Mouse (Mus musculus): ENCODE measurements around the gene Slpi. TPM values are rescaled to one million over a fixed set of nuclear protein-coding genes. Genes with fewer than 3 reads are reported as not detected.

The Slpi gene
- polyA plus RNA-seq, 1 experiment from 2014 or later, result 0.31 TPM

DNA sequence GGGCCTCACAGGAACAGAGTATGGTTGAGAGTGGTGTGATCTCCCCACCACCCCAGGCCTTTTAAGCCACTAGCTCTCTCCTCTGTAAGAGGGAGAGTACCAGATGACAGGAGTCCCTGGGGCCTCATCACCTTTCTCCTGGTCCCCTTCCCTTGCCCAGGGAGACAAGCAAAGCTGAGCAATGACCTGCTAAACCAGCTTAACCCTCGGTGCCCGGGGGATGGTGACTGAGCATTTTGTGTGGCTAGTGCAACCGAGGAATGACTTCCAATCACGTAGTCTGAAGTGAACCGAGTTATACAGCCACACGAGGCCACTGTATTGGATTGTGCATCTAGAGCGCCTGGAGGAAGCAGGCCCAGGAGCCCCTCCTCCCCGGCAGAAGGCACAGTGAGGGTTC lies 35.5 kb upstream of the Slpi start:
- H3K9me3 ChIP-seq (ENCODE audit: control insufficient read depth, low read length), result no peaks in the 10 kb centered on the region
- no peak overlapping the region for H3K4me2 ChIP-seq (ENCODE audit: low read depth, low read length, severe bottlenecking)
- DNase-seq (ENCODE audit: low spot score), result no peak
- 88% methylated on average over 8 of the region's 8 CpGs for WGBS
- H3K4me3 ChIP-seq (ENCODE audit: low read depth, low read length), result no peak overlapping the region
- no peak overlapping the region for H3K27ac ChIP-seq (ENCODE audit: low read depth, low read length)
- no peak overlapping the region for H3K9ac ChIP-seq (ENCODE audit: low read length)
- H3K27me3 ChIP-seq (ENCODE audit: control insufficient read depth, insufficient read depth, low read length), result no peaks in the 10 kb centered on the region
- H3K4me1 ChIP-seq (replicated peaks; ENCODE audit: control insufficient read depth, insufficient read depth, low read length), result 0 out of 2 replicates have a peak, but pooled peaks cover 4% of the 10 kb centered on the region
- no peak for ATAC-seq (replicated peaks; ENCODE audit: low FRiP score)
- H3K36me3 ChIP-seq (ENCODE audit: control insufficient read depth, insufficient read depth, low read length), result no peaks in the 10 kb centered on the region

DNA sequence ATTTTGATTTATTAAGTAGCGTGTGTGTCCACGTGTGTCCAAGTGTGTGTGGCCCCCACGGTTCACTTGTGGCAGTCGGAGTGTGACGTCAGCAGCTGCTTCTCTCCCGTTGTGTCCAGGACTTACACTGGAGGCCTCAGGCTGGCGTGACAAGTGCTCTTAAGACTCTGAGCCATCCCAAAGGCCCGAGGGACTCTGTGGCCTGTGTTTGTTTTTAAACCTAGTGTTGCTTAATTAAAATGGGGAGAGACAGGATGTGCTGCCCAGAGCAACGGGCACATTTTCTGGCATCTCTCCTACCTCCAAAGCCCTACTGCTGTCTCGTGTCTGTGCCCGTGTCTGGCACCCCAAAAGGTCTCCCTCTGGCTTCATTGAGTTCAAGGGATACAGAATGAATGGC lies 34.6 kb upstream of the Slpi start:
- ATAC-seq (replicated peaks; ENCODE audit: low FRiP score), result no peak
- no peak overlapping the region for H3K4me2 ChIP-seq (ENCODE audit: low read depth, low read length, severe bottlenecking)
- no peaks in the 10 kb centered on the region for H3K9me3 ChIP-seq (ENCODE audit: control insufficient read depth, low read length)
- H3K9ac ChIP-seq (ENCODE audit: low read length), result no peak overlapping the region
- H3K36me3 ChIP-seq (ENCODE audit: control insufficient read depth, insufficient read depth, low read length), result no peaks in the 10 kb centered on the region
- 90% methylated on average over 11 of the region's 11 CpGs for WGBS
- no peaks in the 10 kb centered on the region for H3K27me3 ChIP-seq (ENCODE audit: control insufficient read depth, insufficient read depth, low read length)
- no peak overlapping the region for H3K4me3 ChIP-seq (ENCODE audit: low read depth, low read length)
- DNase-seq (ENCODE audit: low spot score), result no peak
- H3K4me1 ChIP-seq (replicated peaks; ENCODE audit: control insufficient read depth, insufficient read depth, low read length), result no peaks in the 10 kb centered on the region
- H3K27ac ChIP-seq (ENCODE audit: low read depth, low read length), result no peak overlapping the region

DNA sequence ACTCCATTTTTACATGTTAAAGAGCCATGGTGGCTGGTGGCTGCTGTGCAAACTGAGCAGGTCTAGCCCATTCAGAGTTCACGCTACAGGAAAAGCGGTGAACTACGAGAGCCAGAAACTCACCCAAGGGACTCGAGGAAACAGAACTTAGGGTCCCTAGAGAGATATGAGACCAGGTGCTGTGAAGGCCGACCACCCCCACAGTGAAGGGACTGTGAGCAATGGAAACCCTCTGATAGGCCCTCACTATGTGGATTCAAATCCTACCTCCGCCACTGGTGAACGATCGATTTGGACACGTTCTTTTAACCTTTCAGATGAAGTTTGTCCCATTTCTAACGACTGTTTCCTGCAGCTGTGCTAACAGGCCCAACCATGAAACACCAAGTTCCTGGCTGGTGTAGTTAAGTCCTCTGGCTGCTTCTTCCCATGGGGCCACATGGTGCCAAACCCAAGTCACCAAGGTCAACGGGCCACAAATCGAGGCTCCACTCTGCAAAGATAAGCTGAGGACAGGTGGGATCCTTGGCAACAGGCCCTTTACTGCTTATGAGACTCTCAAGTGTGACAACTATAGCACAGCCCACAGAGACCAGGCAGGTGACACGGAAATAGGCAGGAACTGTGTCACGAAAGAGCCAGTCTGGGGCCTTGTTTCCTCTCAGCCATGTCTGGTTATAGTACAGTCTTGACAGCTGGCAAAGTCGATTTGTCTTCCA lies 33.9 kb upstream of the Slpi start:
- no peak for ATAC-seq (replicated peaks; ENCODE audit: low FRiP score)
- Histone ChIP-seq H3K36me3 (ENCODE audit: control insufficient read depth, insufficient read depth, low read length) (no peaks in the 10 kb centered on the region), H3K4me1 (replicated peaks; ENCODE audit: control insufficient read depth, insufficient read depth, low read length) (no peaks in the 10 kb centered on the region), H3K4me3 (ENCODE audit: low read depth, low read length) (no peak overlapping the region), H3K27me3 (ENCODE audit: control insufficient read depth, insufficient read depth, low read length) (no peaks in the 10 kb centered on the region), H3K9me3 (ENCODE audit: control insufficient read depth, low read length) (no peaks in the 10 kb centered on the region), H3K4me2 (ENCODE audit: low read depth, low read length, severe bottlenecking) (no peak overlapping the region), H3K27ac (ENCODE audit: low read depth, low read length) (no peak overlapping the region), H3K9ac (ENCODE audit: low read length) (no peak overlapping the region)
- DNase-seq (ENCODE audit: low spot score), result no peak
- WGBS, result 91% methylated on average over 15 of the region's 15 CpGs

DNA sequence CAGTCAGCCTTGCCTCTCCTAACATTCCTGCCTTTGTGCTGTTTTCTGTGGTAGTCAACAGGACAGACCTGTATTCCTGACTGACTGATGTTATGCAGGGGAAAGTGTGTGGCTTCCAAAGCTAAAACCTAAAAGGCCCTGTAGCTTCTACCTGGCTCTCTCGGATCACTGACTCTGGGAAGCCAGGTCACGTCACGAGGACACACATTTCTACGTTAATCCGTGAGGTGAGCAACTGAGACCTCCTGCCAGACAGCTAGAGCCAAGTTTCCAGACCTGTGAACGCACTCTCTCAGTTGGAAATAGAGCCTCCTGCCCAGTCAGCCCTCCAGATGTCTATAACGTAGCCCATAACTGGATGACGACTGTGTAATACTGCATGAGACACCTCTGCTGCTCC lies 33.1 kb upstream of the Slpi start:
- 90% methylated on average over 8 of the region's 8 CpGs for WGBS
- no peak for ATAC-seq (replicated peaks; ENCODE audit: low FRiP score)

DNA sequence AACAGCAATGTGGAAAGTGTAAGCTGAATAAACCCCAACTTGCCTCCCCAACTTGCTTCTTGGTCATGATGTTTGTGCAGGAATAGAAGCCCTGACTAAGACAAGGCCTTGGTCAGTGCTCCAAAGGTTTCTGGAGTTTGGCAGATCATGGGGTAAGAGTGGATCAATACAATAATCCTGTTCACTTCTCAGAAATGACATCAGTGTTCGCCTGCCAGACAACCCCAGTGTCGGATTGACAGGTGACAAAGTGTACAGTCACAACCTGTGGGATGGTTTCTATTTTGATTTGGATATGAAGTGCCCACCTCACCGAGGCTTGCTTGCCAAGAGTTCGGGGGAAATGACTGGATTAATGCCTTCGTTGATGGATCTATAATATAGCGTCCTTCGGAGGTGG lies 32.4 kb upstream of the Slpi start:
- no peak for DNase-seq (ENCODE audit: low spot score)
- Histone ChIP-seq H3K9ac (ENCODE audit: low read length) (no peak overlapping the region), H3K9me3 (ENCODE audit: control insufficient read depth, low read length) (no peaks in the 10 kb centered on the region), H3K4me2 (ENCODE audit: low read depth, low read length, severe bottlenecking) (no peak overlapping the region), H3K36me3 (ENCODE audit: control insufficient read depth, insufficient read depth, low read length) (no peaks in the 10 kb centered on the region), H3K4me1 (replicated peaks; ENCODE audit: control insufficient read depth, insufficient read depth, low read length) (no peaks in the 10 kb centered on the region), H3K27me3 (ENCODE audit: control insufficient read depth, insufficient read depth, low read length) (no peaks in the 10 kb centered on the region), H3K4me3 (ENCODE audit: low read depth, low read length) (no peak overlapping the region), H3K27ac (ENCODE audit: low read depth, low read length) (no peak overlapping the region)
- WGBS, result 89% methylated on average over 7 of the region's 7 CpGs
- ATAC-seq (replicated peaks; ENCODE audit: low FRiP score), result no peak

More for the DNA sequence above, 33.1 kb upstream of the Slpi start:
- no peak for DNase-seq (ENCODE audit: low spot score)
- H3K9me3 ChIP-seq (ENCODE audit: control insufficient read depth, low read length), result no peaks in the 10 kb centered on the region
- H3K4me1 ChIP-seq (replicated peaks; ENCODE audit: control insufficient read depth, insufficient read depth, low read length), result no peaks in the 10 kb centered on the region
- no peak overlapping the region for H3K4me2 ChIP-seq (ENCODE audit: low read depth, low read length, severe bottlenecking)
- H3K4me3 ChIP-seq (ENCODE audit: low read depth, low read length), result no peak overlapping the region
- H3K27ac ChIP-seq (ENCODE audit: low read depth, low read length), result no peak overlapping the region
- H3K9ac ChIP-seq (ENCODE audit: low read length), result no peak overlapping the region
- H3K36me3 ChIP-seq (ENCODE audit: control insufficient read depth, insufficient read depth, low read length), result no peaks in the 10 kb centered on the region
- no peaks in the 10 kb centered on the region for H3K27me3 ChIP-seq (ENCODE audit: control insufficient read depth, insufficient read depth, low read length)

DNA sequence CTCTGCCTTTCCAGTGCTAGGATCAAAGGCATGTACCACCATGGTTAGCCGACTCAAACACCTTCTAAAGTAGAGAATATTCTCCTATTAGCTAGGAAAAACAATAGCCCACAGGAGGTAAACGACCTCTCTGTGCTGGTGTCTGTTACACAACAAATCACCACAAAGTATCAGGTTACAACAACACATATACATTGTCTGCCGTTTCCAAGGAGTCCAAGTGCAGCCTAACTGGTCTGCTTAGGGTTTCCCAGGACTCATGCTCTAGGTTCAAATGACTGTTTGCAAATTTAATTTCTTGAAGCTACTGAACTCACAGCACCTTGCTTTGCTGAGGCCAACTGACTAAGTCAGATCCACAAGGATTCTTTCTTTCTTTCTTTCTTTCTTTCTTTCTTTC lies 30.6 kb upstream of the Slpi start:
- Histone ChIP-seq H3K4me2 (ENCODE audit: low read depth, low read length, severe bottlenecking) (no peak overlapping the region), H3K4me3 (ENCODE audit: low read depth, low read length) (no peak overlapping the region), H3K9me3 (ENCODE audit: control insufficient read depth, low read length) (no peaks in the 10 kb centered on the region), H3K27me3 (ENCODE audit: control insufficient read depth, insufficient read depth, low read length) (no peaks in the 10 kb centered on the region), H3K4me1 (replicated peaks; ENCODE audit: control insufficient read depth, insufficient read depth, low read length) (no peaks in the 10 kb centered on the region), H3K9ac (ENCODE audit: low read length) (no peak overlapping the region), H3K27ac (ENCODE audit: low read depth, low read length) (no peak overlapping the region), H3K36me3 (ENCODE audit: control insufficient read depth, insufficient read depth, low read length) (no peaks in the 10 kb centered on the region)
- DNase-seq (ENCODE audit: low spot score), result no peak
- 10% methylated on average over 3 of the region's 3 CpGs for WGBS
- no peak for ATAC-seq (replicated peaks; ENCODE audit: low FRiP score)

DNA sequence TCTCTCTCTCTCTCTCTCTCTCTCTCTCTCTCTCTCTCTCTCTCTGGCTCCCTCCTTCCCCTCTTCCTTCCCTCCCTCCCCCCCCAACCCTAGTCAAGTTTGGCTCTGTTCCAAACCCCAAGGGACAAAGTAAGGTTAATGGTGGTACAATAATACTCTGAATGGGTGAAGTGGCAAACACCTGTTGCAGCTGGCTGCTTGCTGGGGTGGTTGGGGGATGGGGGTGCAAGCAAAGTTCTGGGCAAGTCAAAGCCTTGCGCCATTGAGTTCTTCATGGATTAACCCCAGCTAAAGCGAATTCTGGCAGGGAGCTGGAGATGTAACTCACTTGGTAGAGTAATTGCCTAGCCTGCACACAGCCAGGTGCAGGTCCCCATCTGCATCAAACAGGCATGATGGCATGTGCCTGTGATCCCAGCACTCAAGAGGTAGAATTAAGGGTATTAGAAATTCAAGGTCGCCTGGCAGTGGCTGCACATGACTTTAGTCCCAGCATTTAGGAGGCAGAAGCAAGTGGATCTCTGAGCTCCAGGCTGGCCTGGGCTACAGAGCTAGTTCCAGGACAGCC lies 29.5 kb upstream of the Slpi start:
- H3K4me2 ChIP-seq (ENCODE audit: low read depth, low read length, severe bottlenecking), result no peak overlapping the region
- 34% methylated on average over 3 of the region's 3 CpGs for WGBS
- no peaks in the 10 kb centered on the region; the same call in 1 of the 2 replicates for H3K27me3 ChIP-seq (ENCODE audit: control insufficient read depth, insufficient read depth, low read length)
- no peak overlapping the region for H3K27ac ChIP-seq (ENCODE audit: low read depth, low read length)
- H3K4me3 ChIP-seq (ENCODE audit: low read depth, low read length), result no peak overlapping the region
- no peaks in the 10 kb centered on the region for H3K9me3 ChIP-seq (ENCODE audit: control insufficient read depth, low read length)
- ATAC-seq (replicated peaks; ENCODE audit: low FRiP score), result no peak
- no peaks in the 10 kb centered on the region for H3K36me3 ChIP-seq (ENCODE audit: control insufficient read depth, insufficient read depth, low read length)
- no peak overlapping the region for H3K9ac ChIP-seq (ENCODE audit: low read length)
- no peak for DNase-seq (ENCODE audit: low spot score)
- H3K4me1 ChIP-seq (replicated peaks; ENCODE audit: control insufficient read depth, insufficient read depth, low read length), result no peaks in the 10 kb centered on the region

DNA sequence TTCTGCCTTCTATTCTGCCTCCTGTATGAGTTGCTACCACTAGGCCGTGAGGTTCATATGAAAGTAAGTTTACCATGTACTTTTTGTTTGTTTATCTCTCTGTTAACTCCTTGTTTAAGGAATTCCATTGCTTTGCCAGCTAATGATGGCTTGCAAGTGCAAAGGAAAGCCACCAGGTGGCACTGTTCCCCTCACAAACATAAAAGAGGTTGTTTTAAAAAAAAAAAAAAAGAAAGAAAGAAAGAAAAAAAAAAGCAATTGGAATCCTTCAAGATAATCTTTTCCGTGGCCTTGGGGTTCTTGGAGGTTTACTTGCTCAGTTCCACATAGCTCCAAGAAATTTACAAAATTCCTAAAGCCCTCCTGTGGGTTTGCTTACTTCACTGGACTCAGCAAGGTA lies 28.3 kb upstream of the Slpi start:
- no peak overlapping the region for H3K9ac ChIP-seq (ENCODE audit: low read length)
- H3K9me3 ChIP-seq (ENCODE audit: control insufficient read depth, low read length), result no peaks in the 10 kb centered on the region
- H3K4me3 ChIP-seq (ENCODE audit: low read depth, low read length), result no peak overlapping the region
- H3K4me2 ChIP-seq (ENCODE audit: low read depth, low read length, severe bottlenecking), result no peak overlapping the region
- no peaks in the 10 kb centered on the region; the same call in 1 of the 2 replicates for H3K27me3 ChIP-seq (ENCODE audit: control insufficient read depth, insufficient read depth, low read length)
- no peaks in the 10 kb centered on the region for H3K36me3 ChIP-seq (ENCODE audit: control insufficient read depth, insufficient read depth, low read length)
- WGBS, result 2% methylated on average over 2 of the region's 2 CpGs
- ATAC-seq (replicated peaks; ENCODE audit: low FRiP score) (no peak), DNase-seq (ENCODE audit: low spot score) (no peak)
- H3K4me1 ChIP-seq (replicated peaks; ENCODE audit: control insufficient read depth, insufficient read depth, low read length), result no peaks in the 10 kb centered on the region
- H3K27ac ChIP-seq (ENCODE audit: low read depth, low read length), result no peak overlapping the region

DNA sequence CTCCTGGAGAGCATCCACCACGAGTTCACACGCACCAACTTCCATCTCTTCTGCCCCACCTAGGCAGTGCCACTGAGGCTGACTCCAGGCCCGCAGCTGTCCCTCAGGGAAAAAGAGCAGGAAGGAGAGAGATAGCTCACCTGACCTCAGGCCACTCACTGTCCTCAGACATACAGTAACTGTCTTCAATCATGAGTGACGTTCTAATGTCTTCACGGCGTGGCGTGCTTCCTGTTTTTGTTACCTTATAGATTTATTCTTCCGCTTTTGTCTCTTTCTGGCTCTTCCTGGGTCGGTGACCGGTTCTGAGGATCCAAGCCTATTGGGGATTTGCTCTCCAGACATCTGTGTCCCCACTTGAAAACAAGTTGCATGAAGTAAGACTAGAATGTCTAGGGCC lies 25.7 kb upstream of the Slpi start:
- Histone ChIP-seq H3K27ac (ENCODE audit: low read depth, low read length) (no peak overlapping the region), H3K4me1 (replicated peaks; ENCODE audit: control insufficient read depth, insufficient read depth, low read length) (no peaks in the 10 kb centered on the region), H3K36me3 (ENCODE audit: control insufficient read depth, insufficient read depth, low read length) (no peaks in the 10 kb centered on the region), H3K4me2 (ENCODE audit: low read depth, low read length, severe bottlenecking) (peak overlapping the region; percentile 32), H3K4me3 (ENCODE audit: low read depth, low read length) (no peak overlapping the region), H3K27me3 (ENCODE audit: control insufficient read depth, insufficient read depth, low read length) (peaks cover 3% of the 10 kb centered on the region), H3K9me3 (ENCODE audit: control insufficient read depth, low read length) (no peaks in the 10 kb centered on the region), H3K9ac (ENCODE audit: low read length) (0 out of 2 replicates have a peak overlapping the region, but pooled peaks have one; percentile 29)
- DNase-seq (ENCODE audit: low spot score), result no peak
- ATAC-seq (replicated peaks; ENCODE audit: low FRiP score), result no peak
- 70% methylated on average over 10 of the region's 10 CpGs for WGBS
